Mouse (Mus musculus): ENCODE measurements around the gene Golm1.
"Not testable (repeated sequence)": the region's sequence is repeated elsewhere in the genome, so short reads cannot be mapped to it uniquely, and the experiment has no call there.

The Golm1 gene

GRCm38 (mm10) chr13:59646674-59647244 is 28.9 kb downstream of the Golm1 start:
- DNase-seq (ENCODE audit: low read depth): no peak

GRCm38 (mm10) chr13:59645491-59645890 is 30.1 kb downstream of the Golm1 start:
- DNase-seq (ENCODE audit: low read depth): no peak

- peak; percentile 51 for DNase-seq (ENCODE audit: low read depth)
These were observed 32.8 kb downstream of the Golm1 start for GRCm38 (mm10) chr13:59642818-59643217.

GRCm38 (mm10) chr13:59640178-59640440 is 35.5 kb downstream of the Golm1 start:
- no peak for DNase-seq (ENCODE audit: low read depth)

- peak; percentile 51 for DNase-seq (ENCODE audit: low read depth)
These were observed 36.0 kb downstream of the Golm1 start for GRCm38 (mm10) chr13:59639368-59640177.

- DNase-seq (ENCODE audit: low read depth): no peak
These were observed 37.8 kb downstream of the Golm1 start for GRCm38 (mm10) chr13:59637800-59638199.

GRCm38 (mm10) chr13:59634637-59635036 is 41.0 kb downstream of the Golm1 start:
- DNase-seq (ENCODE audit: low read depth): no peak

- no peak for DNase-seq (ENCODE audit: low read depth)
These were observed 48.9 kb downstream of the Golm1 start for GRCm38 (mm10) chr13:59626739-59627138.

GRCm38 (mm10) chr13:59624903-59625302 is 50.7 kb downstream of the Golm1 start:
- no peak for DNase-seq (ENCODE audit: low read depth)

GRCm38 (mm10) chr13:59624389-59624788 is 51.2 kb downstream of the Golm1 start:
- no peak for DNase-seq (ENCODE audit: low read depth)

GRCm38 (mm10) chr13:59621643-59622489 is 53.7 kb downstream of the Golm1 start:
- no peak for DNase-seq (ENCODE audit: low read depth)

GRCm38 (mm10) chr13:59618463-59618862 is 57.1 kb downstream of the Golm1 start:
- no peak for DNase-seq (ENCODE audit: low read depth)

- DNase-seq (ENCODE audit: low read depth): no peak
These were observed 60.1 kb downstream of the Golm1 start for GRCm38 (mm10) chr13:59615554-59615953.

- no peak for DNase-seq (ENCODE audit: low read depth)
These were observed 60.5 kb downstream of the Golm1 start for GRCm38 (mm10) chr13:59615152-59615551.

- no peak for DNase-seq (ENCODE audit: low read depth)
These were observed 61.7 kb downstream of the Golm1 start for GRCm38 (mm10) chr13:59613868-59614267.

- no peak for DNase-seq (ENCODE audit: low read depth)
These were observed 65.2 kb downstream of the Golm1 start for GRCm38 (mm10) chr13:59610437-59610836.

- DNase-seq (ENCODE audit: low read depth): no peak
These were observed 65.7 kb downstream of the Golm1 start for GRCm38 (mm10) chr13:59609885-59610284.

GRCm38 (mm10) chr13:59605221-59605922 is 70.2 kb downstream of the Golm1 start:
- no peak for DNase-seq (ENCODE audit: low read depth)

- DNase-seq (ENCODE audit: low read depth): no peak
These were observed 71.1 kb downstream of the Golm1 start for GRCm38 (mm10) chr13:59604511-59604910.

GRCm38 (mm10) chr13:59603096-59603495 is 72.5 kb downstream of the Golm1 start:
- no peak for DNase-seq (ENCODE audit: low read depth)

GRCm38 (mm10) chr13:59592630-59593029 is 83.0 kb downstream of the Golm1 start:
- no peak for DNase-seq (ENCODE audit: low read depth)

- not testable (repeated sequence) for DNase-seq (ENCODE audit: low read depth)
These were observed 83.6 kb downstream of the Golm1 start for GRCm38 (mm10) chr13:59592058-59592457.

Measured in c-Kit-positive CD71-positive TER-119-negative erythroid progenitor cells, embryonic 14.5 days (primary cell).